Mouse (Mus musculus) 3T3-L1 (cell line): Measurements from ENCODE around the gene Kdm2b.
A peak's percentile ranks its signal among the peaks of the same experiment; 100 is the strongest.

Experiments used
- DNase-seq: peaks from one replicate; pipeline ENCODE4 v3.0.0-alpha.2; 2015; ENCODE audit warnings: low read depth, low spot score

Kdm2b gene

GRCm38 (mm10) chr5:122894007-122894637 lies 95.5 kb downstream of the Kdm2b start:
- DNase-seq: peak; percentile 67

GRCm38 (mm10) chr5:122893270-122893669 lies 96.4 kb downstream of the Kdm2b start:
- DNase-seq: no peak

DNA sequence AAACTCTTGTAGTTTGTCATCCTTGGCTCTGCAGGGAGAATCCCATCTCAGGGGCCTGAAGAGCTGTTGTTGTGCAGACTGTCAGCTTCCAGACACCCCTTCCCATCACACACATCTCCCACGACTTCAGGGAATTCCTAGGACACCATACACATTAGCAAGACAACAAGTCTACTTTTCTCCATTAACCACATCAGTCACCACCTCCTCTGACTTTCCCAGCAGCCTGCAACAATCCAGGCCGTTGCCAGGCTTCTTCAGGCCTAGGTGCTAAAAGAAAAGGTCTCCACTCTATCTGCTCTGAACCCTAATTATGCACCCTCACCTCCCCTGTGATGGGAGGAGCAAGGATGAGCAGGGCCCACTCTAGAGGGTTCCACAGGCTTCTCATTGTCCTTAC lies 99.2 kb downstream of the Kdm2b start:
- no peak for DNase-seq

DNA sequence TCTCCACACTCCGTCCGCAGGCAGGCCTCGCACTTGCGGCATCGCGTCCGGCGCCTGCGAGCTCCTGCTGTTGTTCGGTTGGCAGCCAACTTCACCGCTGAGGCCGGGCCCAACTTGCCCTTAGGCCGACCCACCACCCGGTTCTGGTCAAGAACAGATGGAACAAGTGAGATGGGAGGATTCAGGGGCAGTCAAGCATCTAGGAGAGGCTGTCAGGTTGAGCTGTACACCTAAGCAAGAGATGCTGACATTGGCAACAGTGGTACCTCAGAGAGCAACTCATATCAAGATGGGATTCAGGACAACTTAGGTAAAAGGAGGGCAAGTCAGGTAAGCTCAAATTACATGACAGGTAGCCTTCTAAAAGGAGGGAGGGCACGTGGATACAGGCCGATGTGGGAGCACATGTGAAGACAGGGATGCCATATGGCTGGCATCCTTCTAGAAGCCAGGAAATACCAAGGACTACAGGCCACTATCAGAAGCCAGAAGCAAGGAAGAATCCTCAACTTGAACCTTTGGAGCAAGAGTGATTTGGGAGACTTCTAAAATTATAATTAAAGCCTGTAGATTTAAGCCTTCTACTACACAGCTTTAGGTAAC lies 100.9 kb downstream of the Kdm2b start:
- DNase-seq: no peak

DNA sequence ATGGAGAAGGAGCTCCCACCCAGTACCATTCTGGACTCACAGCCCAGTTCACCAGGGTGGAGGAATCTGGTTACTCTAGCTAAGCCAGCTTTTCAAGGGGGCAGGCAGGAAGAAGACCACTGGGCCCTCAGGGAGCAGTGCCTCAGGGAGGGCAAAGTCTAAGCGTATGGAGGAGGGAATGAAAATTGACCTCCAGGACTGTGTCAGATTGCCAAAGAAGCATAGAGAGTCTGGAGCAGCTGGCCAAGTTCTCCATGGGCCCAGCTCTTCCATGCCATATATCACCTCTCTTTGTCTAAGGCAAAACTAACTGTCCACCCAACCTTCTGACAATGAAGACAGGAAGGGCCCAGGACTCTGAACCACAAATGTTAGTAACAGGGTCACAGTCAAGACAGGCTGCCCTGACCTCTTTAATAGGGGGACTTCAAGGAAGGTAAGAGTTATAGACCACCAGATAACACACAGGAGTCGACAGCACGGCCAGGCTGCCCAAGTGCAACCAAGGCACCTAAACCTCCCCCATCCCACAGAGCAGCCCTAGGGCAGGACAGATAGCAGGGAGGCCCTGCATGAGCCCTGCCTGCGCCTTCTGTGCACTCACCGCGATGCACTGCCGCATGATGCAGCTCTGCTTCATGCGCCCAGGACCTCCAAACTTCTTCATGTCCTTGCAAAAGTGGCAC lies 101.6 kb downstream of the Kdm2b start:
- DNase-seq: no peak

GRCm38 (mm10) chr5:122887033-122887432 lies 102.6 kb downstream of the Kdm2b start:
- DNase-seq: no peak

DNA sequence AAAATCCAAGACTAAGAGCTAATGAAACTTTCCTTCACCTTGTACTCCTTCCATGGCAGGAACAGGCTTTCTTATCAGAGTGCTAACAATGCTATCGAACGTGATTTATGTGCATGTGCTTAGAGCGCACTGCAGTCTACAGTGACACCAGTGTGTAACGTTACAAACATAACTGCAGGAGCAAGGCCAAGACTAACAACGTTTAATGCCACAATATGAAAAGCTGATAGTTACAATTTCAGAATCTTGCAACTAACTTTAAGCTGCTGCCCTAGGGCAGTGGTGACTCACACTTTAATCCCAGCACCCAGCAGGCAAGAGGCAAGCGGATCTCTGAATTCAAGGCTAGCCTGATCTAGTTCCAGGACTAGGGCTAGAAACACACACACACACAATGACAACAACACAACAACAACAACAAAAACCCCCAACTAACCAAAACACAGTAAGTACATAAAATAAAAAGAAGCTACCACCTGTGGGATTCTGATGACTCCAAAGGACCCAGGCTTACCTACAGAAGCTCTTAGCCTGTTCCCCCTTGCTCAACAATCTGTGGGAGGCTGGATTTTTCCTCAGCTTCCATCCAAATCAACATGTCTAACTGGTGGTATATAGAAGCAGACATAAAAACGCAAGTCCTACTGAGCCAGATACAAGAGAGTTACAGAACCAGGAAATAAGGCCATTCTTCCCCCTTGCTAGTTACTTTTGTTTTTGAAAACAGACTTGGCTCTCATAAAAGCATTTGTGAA lies 104.9 kb downstream of the Kdm2b start:
- peak; percentile 90 for DNase-seq

DNA sequence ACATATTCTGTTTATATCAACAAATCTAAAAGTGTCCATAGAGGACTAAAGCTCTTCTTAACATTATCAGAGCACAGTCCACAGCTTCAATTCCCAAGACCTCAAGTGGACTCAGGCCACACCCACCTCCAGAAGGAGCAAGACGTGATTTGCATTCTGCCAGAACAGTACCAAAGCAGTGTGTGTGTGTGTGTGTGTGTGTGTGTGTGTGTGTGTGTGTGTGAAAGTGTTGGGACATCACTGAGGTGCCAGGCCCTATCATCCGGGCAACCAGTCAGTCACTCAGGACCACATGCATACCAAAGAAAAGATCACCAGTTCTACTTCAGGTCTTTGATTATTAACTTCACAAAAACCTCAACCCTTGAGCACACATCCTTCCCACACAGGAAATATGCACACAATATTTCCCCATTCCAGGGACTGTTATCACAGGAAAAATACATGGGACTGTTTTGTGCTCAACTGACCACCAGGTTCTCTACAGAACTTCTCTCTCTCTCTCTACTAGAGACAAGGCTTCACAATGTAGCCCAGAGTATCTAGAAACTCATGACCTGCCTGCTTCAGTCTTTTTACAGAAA lies 105.9 kb downstream of the Kdm2b start:
- DNase-seq: peak; percentile 30

DNA sequence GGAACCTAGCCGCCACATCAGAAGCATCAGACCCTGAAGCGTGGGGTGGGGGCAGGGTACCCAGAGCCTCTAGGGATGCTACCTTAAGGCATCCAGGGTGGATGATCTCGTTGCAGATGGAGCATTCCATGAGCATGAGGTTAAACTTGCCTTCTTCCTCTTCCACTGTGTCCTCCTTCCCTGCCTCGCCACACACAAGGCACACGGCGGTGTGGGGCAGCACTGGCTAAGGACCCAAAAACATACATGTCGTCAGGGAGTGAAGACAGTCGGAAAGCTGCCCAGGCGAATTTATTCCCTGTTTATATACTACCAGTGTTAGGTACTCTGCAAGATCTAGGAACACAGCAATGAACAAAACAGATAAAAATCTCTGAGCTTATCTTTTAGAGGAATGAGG lies 106.4 kb downstream of the Kdm2b start:
- DNase-seq: no peak

GRCm38 (mm10) chr5:122882256-122883050 lies 107.2 kb downstream of the Kdm2b start:
- no peak for DNase-seq

DNA sequence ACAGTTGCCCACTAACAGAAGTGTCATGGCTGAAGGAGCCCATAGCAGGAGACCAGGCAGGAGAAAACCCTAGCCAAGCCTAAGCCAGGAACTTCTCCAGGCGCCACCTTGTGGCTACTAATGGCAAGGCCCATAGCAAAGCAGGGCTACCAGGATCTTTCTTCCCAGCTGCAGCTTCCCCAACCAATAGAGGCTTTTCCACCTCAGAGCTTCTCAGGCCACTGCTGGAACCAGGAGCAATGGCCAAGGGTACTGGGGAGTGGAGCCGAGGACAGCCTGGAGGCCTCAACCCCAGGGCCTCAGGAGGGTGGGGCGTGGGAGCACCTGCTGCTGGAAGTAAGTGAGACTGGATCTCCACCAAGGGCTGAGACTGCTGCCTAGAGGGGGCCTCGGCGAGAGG lies 108.3 kb downstream of the Kdm2b start:
- DNase-seq: peak; percentile 83

- no peak for DNase-seq
Measured at GRCm38 (mm10) chr5:122880241-122880980, 109.2 kb downstream of the Kdm2b start.

DNA sequence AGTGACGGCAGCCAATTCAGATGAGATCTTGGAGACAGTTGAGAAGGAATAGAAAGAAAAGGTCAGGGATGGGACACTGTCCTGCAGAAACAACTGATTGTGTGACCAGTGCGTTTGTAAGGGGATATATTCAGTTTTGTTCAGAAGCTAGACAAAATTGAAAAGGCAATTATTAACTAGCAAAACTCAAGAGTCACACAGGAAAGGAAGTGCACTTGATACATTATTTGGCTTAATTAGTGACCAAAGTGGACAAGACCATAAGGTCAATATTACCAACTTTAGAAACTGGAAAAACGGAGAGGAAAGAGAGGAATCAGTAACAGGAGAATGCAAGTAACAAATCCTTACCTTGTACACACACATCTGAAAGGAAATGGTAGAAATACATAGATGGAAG lies 113.0 kb downstream of the Kdm2b start:
- no peak for DNase-seq

GRCm38 (mm10) chr5:122874359-122874758 lies 115.3 kb downstream of the Kdm2b start:
- DNase-seq: no peak

- no peak for DNase-seq
Measured at GRCm38 (mm10) chr5:122873573-122873972, 116.0 kb downstream of the Kdm2b start.

DNA sequence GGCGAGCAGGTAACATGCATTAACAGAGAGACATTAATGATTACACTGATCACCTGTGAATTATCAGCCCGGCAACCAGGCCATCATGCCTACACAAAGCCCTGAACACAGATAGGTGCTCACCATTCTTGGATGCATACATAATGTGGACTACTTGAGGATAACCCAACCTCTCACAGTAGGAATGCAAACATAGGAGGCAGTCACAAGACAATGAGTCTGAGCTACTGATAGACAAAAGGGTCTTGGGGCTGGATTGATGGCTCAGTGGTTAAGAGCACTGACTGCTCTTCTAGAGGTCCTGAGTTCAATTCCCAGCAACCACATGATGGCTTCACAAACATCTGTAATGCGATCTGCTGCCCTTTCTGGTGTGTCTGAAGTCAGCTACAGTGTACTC lies 117.0 kb downstream of the Kdm2b start:
- no peak for DNase-seq

DNA sequence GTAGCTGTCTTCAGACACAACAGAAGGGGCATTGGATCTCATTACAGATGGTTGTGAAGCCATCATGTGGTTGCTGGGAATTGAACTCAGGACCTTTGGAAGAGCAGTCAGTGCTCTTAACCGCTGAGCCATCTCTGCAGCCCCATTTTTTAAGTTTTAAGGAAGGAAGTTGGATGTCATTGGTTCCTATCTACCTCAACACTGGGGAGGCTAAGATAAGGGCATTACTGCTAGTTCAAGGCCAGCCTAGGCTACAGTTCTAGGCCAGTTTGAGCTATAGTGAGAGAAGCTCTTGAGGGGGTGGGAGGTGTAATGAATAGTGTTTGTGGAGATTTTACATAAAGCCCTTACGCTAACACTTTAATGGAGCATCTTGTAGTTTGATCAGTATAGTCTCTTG lies 126.6 kb downstream of the Kdm2b start:
- DNase-seq: no peak

GRCm38 (mm10) chr5:122855858-122856257 lies 133.8 kb downstream of the Kdm2b start:
- DNase-seq: peak; percentile 38

DNA sequence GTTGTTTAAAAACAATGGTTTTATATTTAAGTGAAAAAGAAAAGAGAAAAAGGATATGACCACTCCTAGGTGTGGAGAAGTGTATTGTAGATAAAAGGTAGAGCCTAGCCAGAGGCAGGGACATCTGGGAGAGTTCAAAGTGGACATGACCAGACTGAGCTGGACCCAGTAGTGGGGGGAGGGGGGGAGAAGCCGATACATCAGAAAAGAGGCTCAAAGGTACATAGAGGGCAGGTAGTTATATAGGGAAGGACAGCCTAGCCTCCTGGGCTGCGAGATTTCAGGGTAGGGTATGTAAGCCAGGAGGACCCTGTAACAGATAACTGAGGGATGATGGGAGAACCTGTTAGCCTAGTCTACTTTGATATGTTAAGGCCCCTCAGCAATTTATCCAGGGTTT lies 137.0 kb downstream of the Kdm2b start:
- DNase-seq: no peak

- peak; percentile 52 for DNase-seq
Measured at GRCm38 (mm10) chr5:122850319-122851002, 139.2 kb downstream of the Kdm2b start.
